Mouse (Mus musculus) ES-Bruce4 (cell line): ENCODE measurements around the gene Ppp3r1.

Experiments used
- CTCF ChIP-seq: IDR thresholded peaks from one replicate; pipeline ENCODE4 v1.8.1; 2011; ENCODE audit warnings: low read depth, low read length
- POLR2A ChIP-seq: IDR thresholded peaks from one replicate; pipeline ENCODE4 v1.8.1; 2011; ENCODE audit warnings: low read length; ENCODE audit not compliant: insufficient read depth

DNA sequence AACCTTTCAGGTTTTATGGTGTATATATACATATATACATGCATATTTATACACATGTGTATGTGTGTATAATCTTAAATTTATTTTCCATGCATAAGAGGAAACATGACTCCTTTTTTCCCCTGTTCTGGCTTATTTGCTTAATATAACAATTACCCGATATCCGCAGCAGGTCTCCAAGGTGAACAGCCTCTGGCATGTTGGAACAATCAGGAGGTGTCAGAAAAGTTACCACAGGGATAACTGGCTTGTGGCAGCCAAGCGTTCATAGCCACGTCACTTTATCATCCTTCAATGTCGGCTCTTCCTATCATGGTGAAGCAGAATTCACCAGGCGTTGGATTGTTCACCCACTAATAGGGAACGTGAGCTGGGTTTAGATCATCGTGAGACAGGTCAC lies 62.1 kb downstream of the Ppp3r1 start:
- no peak for TF ChIP-seq CTCF
- no peak for TF ChIP-seq POLR2A
